Mouse (Mus musculus) retina, adult 2 months (tissue): ENCODE results near the gene Primpol.
"Not testable (repeated sequence)": the region's sequence is repeated elsewhere in the genome, so short reads cannot be mapped to it uniquely, and the experiment has no call there.

Source experiments
- DNase-seq: peaks from one replicate; pipeline ENCODE4 v3.0.0-alpha.2; 2012; ENCODE audit warnings: low read depth, low spot score

Gene Primpol

DNA sequence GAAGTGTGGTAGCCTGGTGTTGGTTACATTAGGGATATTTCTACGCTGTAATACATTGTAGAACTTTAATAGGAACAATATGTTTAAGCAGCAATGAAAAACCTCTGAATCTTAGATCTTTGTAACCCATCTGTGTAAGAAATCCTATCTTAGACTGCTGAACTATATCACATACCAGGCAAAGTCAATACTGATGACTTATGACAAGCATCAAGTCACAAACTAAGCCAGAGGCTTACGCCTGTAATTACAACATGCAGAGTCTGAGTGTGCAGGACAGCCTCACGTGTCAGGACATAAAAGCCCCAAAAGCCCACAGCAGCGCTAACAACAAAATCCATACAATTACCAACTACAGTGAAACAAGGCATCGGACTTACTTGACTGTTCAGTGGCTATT, 13.4 kb downstream of the Primpol start:
- DNase-seq: no peak

DNA sequence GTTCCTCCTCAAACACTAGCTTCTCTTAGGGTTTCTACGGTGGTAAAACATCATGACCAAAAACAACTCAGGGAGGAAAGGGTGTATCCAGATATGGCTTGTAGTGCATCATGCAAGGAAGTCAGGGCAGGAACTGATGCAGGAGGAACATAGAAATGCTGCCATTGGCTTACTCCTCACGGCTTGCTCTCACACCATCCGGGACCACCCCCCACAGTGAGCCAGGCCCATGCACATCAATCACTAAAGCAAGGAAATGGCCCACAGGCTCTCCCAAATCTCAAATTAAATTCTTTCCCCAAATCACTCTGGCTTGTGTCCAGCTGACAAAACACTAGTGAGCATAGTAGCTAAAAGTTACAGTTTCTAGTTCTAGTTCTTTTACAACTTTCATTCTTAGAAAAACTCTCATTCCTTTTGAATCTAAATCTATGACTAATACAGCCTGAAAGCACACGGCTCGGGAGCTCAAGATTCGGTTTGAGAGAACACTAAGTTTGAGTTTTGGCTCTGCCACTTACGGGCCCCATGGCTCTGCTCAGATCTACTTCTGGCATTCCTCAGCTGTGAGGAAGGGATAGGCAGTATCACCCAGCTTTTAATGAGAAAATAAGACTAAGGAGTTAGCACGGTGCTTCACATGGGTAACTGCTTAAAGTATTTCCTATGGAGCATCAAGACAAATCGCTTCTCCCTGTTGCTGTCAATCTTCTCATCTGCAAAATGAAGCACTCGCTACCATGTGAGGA, 15.9 kb downstream of the Primpol start:
- DNase-seq: no peak

GRCm38 (mm10) chr8:46599314-46599904, 17.6 kb downstream of the Primpol start:
- no peak for DNase-seq

GRCm38 (mm10) chr8:46598753-46599152, 18.3 kb downstream of the Primpol start:
- DNase-seq: no peak

DNA sequence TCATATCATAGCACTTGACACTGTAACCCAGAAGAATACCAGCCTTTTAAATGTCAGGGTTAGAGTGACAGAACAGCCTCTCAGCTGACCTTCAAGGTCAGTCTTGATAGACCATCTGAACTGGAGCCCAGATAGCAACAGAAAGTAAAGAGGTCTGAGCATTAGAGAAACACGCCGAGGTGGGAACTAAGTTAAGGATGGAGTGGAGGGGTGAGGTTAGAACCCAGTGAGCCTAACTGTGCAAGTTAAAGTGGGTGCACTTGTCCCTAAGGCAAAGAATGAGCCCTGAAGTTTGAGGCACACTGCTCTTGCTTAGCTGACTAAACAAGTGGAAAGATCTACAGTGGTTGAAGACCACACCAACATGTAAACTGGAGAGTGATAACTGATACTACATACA, 18.9 kb downstream of the Primpol start:
- DNase-seq: no peak

GRCm38 (mm10) chr8:46597411-46597810, 19.6 kb downstream of the Primpol start:
- DNase-seq: no peak

DNA sequence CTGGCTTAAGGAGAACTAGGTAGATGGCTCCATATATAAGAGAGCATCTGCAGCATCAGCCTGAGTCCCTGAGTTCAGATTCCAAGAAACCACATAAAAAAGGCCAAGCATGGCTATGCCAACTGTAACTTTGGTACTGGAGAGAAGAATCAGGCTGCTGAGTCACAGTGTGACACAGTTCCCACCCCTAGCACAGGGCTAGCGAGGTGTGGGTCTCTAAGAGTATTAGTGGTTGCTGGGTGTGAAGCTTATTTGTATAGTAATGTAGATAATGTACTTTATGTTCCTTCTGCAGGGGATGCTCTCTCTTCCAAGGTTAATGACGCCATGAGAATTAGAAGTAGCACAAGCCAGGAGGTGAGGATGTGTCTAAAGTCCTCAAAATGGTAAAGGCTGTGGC, 20.5 kb downstream of the Primpol start:
- DNase-seq: no peak

- DNase-seq: no peak
These were observed 21.4 kb downstream of the Primpol start for GRCm38 (mm10) chr8:46595593-46595992.

DNA sequence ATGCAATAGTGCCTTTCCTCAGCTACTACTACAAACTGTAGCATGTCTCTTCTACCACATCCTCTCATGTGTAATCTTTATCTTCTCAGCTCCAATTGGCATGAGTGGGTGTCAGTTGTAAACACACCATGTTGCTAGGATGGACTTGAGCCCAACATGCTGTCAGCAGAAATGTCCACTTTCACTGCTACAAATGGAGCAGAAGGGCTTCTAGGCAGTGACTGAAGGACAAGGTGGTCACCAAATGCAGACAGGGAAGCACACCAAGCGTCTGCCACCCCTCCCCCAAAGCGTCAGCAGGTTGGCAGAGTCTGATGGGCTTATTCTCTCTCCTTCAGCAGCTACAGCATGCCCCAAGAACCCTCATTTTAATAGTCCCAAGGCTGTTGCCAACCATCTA, 23.2 kb downstream of the Primpol start:
- DNase-seq: no peak

GRCm38 (mm10) chr8:46593067-46593466, 23.9 kb downstream of the Primpol start:
- DNase-seq: no peak

GRCm38 (mm10) chr8:46588663-46589062, 28.3 kb downstream of the Primpol start:
- DNase-seq: no peak

GRCm38 (mm10) chr8:46587911-46588310, 29.1 kb downstream of the Primpol start:
- DNase-seq: no peak

- no peak for DNase-seq
These were observed 31.4 kb downstream of the Primpol start for GRCm38 (mm10) chr8:46585576-46585975.

DNA sequence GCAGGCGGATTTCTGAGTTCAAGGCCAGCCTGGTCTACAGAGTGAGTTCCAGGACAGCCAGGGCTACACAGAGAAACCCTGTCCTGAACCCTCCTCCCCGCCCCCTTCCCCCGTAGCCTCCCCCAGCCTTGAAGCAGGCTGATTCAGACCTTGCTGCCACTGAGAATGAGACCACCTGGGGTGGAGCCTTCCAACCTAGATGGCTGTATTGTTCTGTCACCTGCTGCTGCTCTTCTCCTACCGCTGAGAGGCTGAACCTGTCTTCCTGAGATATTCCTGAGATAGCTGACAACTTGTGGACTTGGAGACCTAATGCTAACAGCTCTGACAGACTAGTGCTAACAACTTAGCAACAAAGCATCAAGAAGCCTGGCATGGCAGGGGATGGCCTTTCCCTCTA, 32.7 kb downstream of the Primpol start:
- not testable (repeated sequence) for DNase-seq

GRCm38 (mm10) chr8:46578794-46579193, 38.2 kb downstream of the Primpol start:
- no peak for DNase-seq

GRCm38 (mm10) chr8:46573964-46574363, 43.0 kb downstream of the Primpol start:
- no peak for DNase-seq

- DNase-seq: no peak
These were observed 43.6 kb downstream of the Primpol start for GRCm38 (mm10) chr8:46573446-46573845.

DNA sequence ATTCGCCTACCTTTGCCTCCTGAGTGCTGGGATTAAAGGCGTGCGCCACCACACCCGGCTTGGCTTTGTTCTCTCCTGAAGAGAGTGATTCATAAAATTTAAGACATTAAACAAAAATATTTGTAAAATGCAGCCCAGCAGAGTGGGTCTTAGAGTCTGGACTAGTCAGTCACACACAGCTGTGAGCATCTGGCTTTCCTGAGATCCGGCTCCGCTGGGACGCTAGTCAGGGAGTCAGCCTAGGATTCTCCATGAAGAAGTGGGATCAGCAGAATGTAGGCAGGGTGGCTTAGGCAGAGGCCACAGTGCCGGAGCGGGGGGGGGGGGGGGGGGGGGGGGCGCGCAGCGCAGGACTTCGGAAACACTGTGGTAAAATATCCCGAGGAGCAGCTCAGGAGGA, 46.3 kb downstream of the Primpol start:
- no peak for DNase-seq

GRCm38 (mm10) chr8:46569659-46570441, 47.2 kb downstream of the Primpol start:
- DNase-seq: no peak

GRCm38 (mm10) chr8:46568942-46569341, 48.1 kb downstream of the Primpol start:
- DNase-seq: no peak

GRCm38 (mm10) chr8:46567946-46568345, 49.1 kb downstream of the Primpol start:
- no peak for DNase-seq

DNA sequence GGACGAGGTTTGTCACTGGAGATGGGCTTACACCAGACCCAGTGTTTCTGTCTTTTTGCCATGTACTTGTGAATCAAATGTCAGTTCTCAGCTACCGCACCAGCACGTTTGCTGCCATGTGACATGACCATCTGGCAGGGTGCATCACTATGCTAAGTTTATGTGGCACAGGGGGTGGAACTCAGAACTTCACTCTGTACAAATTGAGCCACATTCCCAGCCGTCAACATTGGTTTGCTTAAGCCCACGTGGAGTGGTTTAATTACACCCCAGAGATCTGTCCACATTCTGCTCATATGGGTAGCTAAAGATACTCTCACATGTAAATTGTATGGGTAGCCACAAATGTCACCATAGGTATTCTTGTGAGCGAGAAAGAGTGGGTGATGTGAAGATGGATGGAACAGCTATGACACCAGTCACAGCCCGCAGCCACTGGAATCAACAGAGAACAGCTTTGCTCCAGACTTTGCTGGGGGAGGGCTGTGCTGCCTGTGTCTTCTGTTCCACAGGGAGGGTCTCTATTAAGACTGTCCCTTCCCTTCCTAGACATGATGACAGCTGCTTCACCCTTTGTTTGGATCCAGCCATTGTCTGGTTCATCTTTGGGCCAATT, 50.0 kb downstream of the Primpol start:
- DNase-seq: no peak
